ENCODE assay signal across 10 mouse cellular contexts in the genomic region with DNA sequence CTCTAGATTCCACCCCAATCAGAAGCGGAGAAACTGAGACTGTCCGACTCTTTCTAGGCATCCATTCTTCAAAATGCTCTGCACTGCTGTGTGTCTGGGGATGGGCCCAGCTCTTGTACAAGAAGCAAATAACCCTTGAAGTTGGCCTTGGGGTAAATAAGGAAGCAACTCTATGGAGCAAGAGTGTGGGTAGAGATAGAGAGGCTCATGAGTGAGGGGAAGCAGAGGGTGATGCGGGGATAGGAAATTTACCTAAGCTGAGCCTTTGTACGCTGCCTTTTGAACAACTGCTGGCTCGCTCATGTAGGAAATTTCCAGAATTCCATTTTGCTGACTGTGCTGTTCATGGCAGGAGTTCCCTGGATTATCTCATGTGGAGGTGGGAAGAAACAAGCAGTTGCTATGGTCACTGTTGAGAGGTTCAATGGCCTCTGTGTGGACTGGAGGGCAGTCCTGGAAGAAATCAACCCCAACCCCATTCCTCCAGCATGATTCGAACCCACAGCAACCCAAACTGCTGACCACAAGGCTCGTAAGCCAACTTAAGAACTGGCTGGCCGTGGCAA.
DNase-seq lines count a peak whose midpoint lies in the region; ATAC-seq and TF ChIP-seq lines count a peak whose summit lies in the region.
"Had no signal": no experiment of that assay in that cellular context is flagged by ENCODE, and none has a peak within 500 bp of the region (broad histone marks: within the 10 kb centered on the region; RNA-seq: fewer than 3 reads in every experiment).

No protein-coding gene starts in this region.

- H3K4me2 ChIP-seq in forebrain, embryonic 16.5 days (ENCODE audit: low read length) = no peak overlapping the region
- no peak overlapping the region for H3K4me2 ChIP-seq in limb, embryonic 14.5 days (replicated peaks; ENCODE audit: low read depth, low read length, severe bottlenecking)
- H3K4me2 ChIP-seq in CH12.LX (ENCODE audit: insufficient read depth, low read depth, poor library complexity, severe bottlenecking) = no peak overlapping the region

- H3K9ac ChIP-seq in forebrain, embryonic 16.5 days (replicated peaks; ENCODE audit: low read depth, low read length) = no peak overlapping the region
- H3K9ac ChIP-seq in limb, embryonic 14.5 days (ENCODE audit: low read depth, low read length, severe bottlenecking) = no peak overlapping the region
- H3K9ac ChIP-seq in CH12.LX (ENCODE audit: insufficient read depth, low read depth) = no peak overlapping the region
- H3K9ac ChIP-seq: liver, embryonic 14.5 days had no signal

- no peaks in the 10 kb centered on the region for H3K36me3 ChIP-seq in forebrain, embryonic 16.5 days (ENCODE audit: control insufficient read depth, insufficient read depth)
- no peaks in the 10 kb centered on the region for H3K36me3 ChIP-seq in forebrain, embryonic 10.5 days (replicated peaks)
- H3K36me3 ChIP-seq in limb, embryonic 14.5 days (ENCODE audit: control insufficient read depth, insufficient read depth, low read length) = no peaks in the 10 kb centered on the region
- no peaks in the 10 kb centered on the region for H3K36me3 ChIP-seq in limb, embryonic 10.5 days
- H3K36me3 ChIP-seq in CH12.LX (replicated peaks in 1 of 2; ENCODE audit: control insufficient read depth in 1 of 2, insufficient read depth in 1 of 2, low read length in 1 of 2) = no peaks in the 10 kb centered on the region

- in situ Hi-C loops in CH12.LX (cut with MboI; ENCODE audit: low pct_ligation_motif_present, low pct_unique_long_range_greater_than_20kb, low sequenced_read_pairs) = loop anchor here (5.0 to 10.0 kb wide), 2 partner anchors 245 to 318 kb away; no protein-coding TSS in a partner anchor

- H3K27ac ChIP-seq in forebrain, embryonic 16.5 days (ENCODE audit: low read length) = no peak overlapping the region
- no peak overlapping the region for H3K27ac ChIP-seq in forebrain, embryonic 10.5 days
- H3K27ac ChIP-seq in limb, embryonic 14.5 days (replicated peaks; ENCODE audit: low read depth, low read length) = no peak overlapping the region
- no peak overlapping the region for H3K27ac ChIP-seq in limb, embryonic 10.5 days
- no peak overlapping the region for H3K27ac ChIP-seq in CH12.LX (ENCODE audit: insufficient read depth, low read depth)
- H3K27ac ChIP-seq: left cerebral cortex, adult 2 months; liver, embryonic 14.5 days had no signal

- TF ChIP-seq POLR2A in limb, embryonic 14.5 days (IDR thresholded peaks at IDR 0.05; ENCODE audit: borderline replicate concordance, extremely low read depth, insufficient read depth, insufficient read length) = no peak
- no peak for TF ChIP-seq POLR2A in CH12.LX (IDR thresholded peaks at IDR 0.05; ENCODE audit: low read depth, low read length)

- TF ChIP-seq EP300 in CH12.LX (IDR thresholded peaks at IDR 0.05; ENCODE audit: low read length) = no peak

- no peak for DNase-seq in forebrain, embryonic 10.5 days (ENCODE audit: extremely low spot score, low spot score)
- no peak for DNase-seq in limb, embryonic 14.5 days (ENCODE audit: low spot score)
- DNase-seq in limb, embryonic 10.5 days (ENCODE audit: low spot score) = no peak
- DNase-seq in CH12.LX (ENCODE audit: extremely low read depth) = no peak
- no peak for DNase-seq in adrenal gland, adult 18-20 months (ENCODE audit: low spot score in 2 of 2)
- DNase-seq in layer of hippocampus, adult 9-11 months = no peak

- H3K79me2 ChIP-seq in CH12.LX (replicated peaks; ENCODE audit: control insufficient read depth, extremely low read depth, insufficient read depth, poor library complexity, severe bottlenecking) = no peaks in the 10 kb centered on the region

- no peaks in the 10 kb centered on the region for H3K9me3 ChIP-seq in forebrain, embryonic 16.5 days (ENCODE audit: control insufficient read depth, low read length)
- no peaks in the 10 kb centered on the region for H3K9me3 ChIP-seq in forebrain, embryonic 10.5 days
- H3K9me3 ChIP-seq in limb, embryonic 14.5 days (ENCODE audit: control insufficient read depth, low read length) = no peaks in the 10 kb centered on the region
- H3K9me3 ChIP-seq in limb, embryonic 10.5 days (replicated peaks) = no peaks in the 10 kb centered on the region
- no peaks in the 10 kb centered on the region for H3K9me3 ChIP-seq in CH12.LX (replicated peaks; ENCODE audit: low read length)

- peak; percentile 34; the same call in 1 of the 2 replicates for ATAC-seq in forebrain, embryonic 16.5 days
- ATAC-seq in limb, embryonic 14.5 days (ENCODE audit: low FRiP score, low read depth) = peak; percentile 6; the same call in 1 of the 2 replicates
- ATAC-seq in granulocyte monocyte progenitor cell, adult 5-6 weeks (replicated peaks; ENCODE audit: poor library complexity, severe bottlenecking) = peak; percentile 81

- no peaks in the 10 kb centered on the region for H3K27me3 ChIP-seq in forebrain, embryonic 16.5 days (replicated peaks; ENCODE audit: control insufficient read depth, insufficient read depth, low read length)
- peaks cover 9% of the 10 kb centered on the region; the same call in 1 of the 2 replicates for H3K27me3 ChIP-seq in forebrain, embryonic 10.5 days (ENCODE audit: poor library complexity, severe bottlenecking)
- no peaks in the 10 kb centered on the region for H3K27me3 ChIP-seq in limb, embryonic 14.5 days (ENCODE audit: control insufficient read depth, insufficient read depth, low read length)
- 0 out of 2 replicates have a peak, but pooled peaks cover 6% of the 10 kb centered on the region for H3K27me3 ChIP-seq in limb, embryonic 10.5 days (ENCODE audit: low read depth, poor library complexity, severe bottlenecking)
- peaks cover 75% of the 10 kb centered on the region for H3K27me3 ChIP-seq in CH12.LX (replicated peaks)

- H3K4me1 ChIP-seq in forebrain, embryonic 16.5 days (replicated peaks; ENCODE audit: control insufficient read depth, insufficient read depth, low read length) = peaks cover 12% of the 10 kb centered on the region
- H3K4me1 ChIP-seq in forebrain, embryonic 10.5 days = peaks cover 8% of the 10 kb centered on the region
- peaks cover 8% of the 10 kb centered on the region for H3K4me1 ChIP-seq in limb, embryonic 14.5 days (ENCODE audit: control insufficient read depth, insufficient read depth, low read length)
- no peaks in the 10 kb centered on the region for H3K4me1 ChIP-seq in limb, embryonic 10.5 days
- no peaks in the 10 kb centered on the region for H3K4me1 ChIP-seq in CH12.LX (ENCODE audit: control insufficient read depth in 1 of 2, insufficient read depth in 2 of 2)

- dilution Hi-C loops in CH12.LX (cut with MboI; ENCODE audit: extremely low pct_ligation_motif_present, extremely low pct_unique_long_range_greater_than_20kb, low sequenced_read_pairs) = no loop called here

- 88% methylated on average over 8 of the region's 8 CpGs for whole genome bisulfite sequencing in forebrain, embryonic 16.5 days
- WGBS in forebrain, embryonic 10.5 days = 93% methylated on average over 8 of the region's 8 CpGs
- WGBS in limb, embryonic 14.5 days = 84% methylated on average over 8 of the region's 8 CpGs
- WGBS in limb, embryonic 10.5 days = 92% methylated on average over 8 of the region's 8 CpGs

- no peak for TF ChIP-seq RAD21 in CH12.LX (IDR thresholded peaks at IDR 0.05; ENCODE audit: low read depth, low read length)

- no peak overlapping the region for H3K4me3 ChIP-seq in forebrain, embryonic 16.5 days (replicated peaks; ENCODE audit: low read length)
- no peak overlapping the region for H3K4me3 ChIP-seq in forebrain, embryonic 10.5 days
- H3K4me3 ChIP-seq in limb, embryonic 14.5 days (replicated peaks; ENCODE audit: low read length) = no peak overlapping the region
- H3K4me3 ChIP-seq in limb, embryonic 10.5 days = no peak overlapping the region
- no peak overlapping the region for H3K4me3 ChIP-seq in CH12.LX (replicated peaks in 1 of 3; ENCODE audit: low read depth in 2 of 3, low read length in 2 of 3, poor library complexity in 1 of 3)
- H3K4me3 ChIP-seq: left cerebral cortex, adult 2 months had no signal

- no peak for TF ChIP-seq CTCF in CH12.LX (conservative IDR thresholded peaks at IDR 0.05 in 1 of 2, IDR thresholded peaks at IDR 0.05 in 1 of 2; ENCODE audit: low read depth in 2 of 2, low read length in 2 of 2)

TF ChIP-seq in CH12.LX, 34 proteins besides CTCF, POLR2A, EP300 and RAD21:
- TF ChIP-seq KAT2A (IDR thresholded peaks at IDR 0.05; ENCODE audit: insufficient replicate concordance, low read length) (no peak), MYC (IDR thresholded peaks at IDR 0.05; ENCODE audit: low read depth, low read length) (no peak), MAFK (IDR thresholded peaks at IDR 0.05; ENCODE audit: insufficient replicate concordance, low read length) (0 out of 2 replicates have a peak, but pooled peaks have one; percentile 46)

Comparison
In these comparisons a context has a peak if more than half of its experiments do, and no peak if none do; other contexts are left out.
1. ATAC-seq: peak in every context shown above with its lines; median percentile 81 in granulocyte monocyte progenitor cell, adult 5-6 weeks; 34 in forebrain, embryonic 16.5 days; 6 in limb, embryonic 14.5 days.